ENCODE assay signal across 10 mouse cellular contexts in the genomic region with DNA sequence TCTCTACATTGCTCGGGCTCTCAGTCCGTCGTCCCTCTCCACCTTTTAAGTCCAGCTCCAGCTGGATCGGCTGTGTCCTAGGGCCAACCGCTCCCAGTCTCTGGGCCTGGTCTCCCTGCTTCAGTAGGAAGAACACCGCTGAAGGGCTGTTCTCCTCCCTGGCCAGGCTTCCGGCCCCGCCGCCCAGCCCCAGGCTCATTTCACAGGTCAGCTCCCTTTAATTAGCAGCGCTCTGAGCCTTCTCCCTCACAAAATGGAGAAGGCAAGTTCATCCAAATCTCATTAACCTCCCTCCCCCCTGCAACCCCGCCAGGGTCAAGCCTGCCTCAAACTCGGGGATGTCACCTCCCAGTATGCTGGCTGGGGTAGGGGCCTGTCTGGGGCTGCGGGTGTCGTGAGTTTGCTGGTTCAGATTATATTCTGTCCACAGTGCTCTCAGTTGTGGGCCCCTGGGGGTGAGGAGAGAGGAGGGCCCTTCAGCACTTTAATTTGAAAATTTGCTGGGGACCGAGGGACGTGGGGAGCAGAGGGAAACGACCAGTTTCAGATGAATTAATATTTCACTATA. TPM values are rescaled to one million over a fixed set of nuclear protein-coding genes. Genes with fewer than 3 reads are reported as not detected.
DNase-seq lines count a peak whose midpoint lies in the region; ATAC-seq lines count a peak whose summit lies in the region.
"Had no signal": no experiment of that assay in that cellular context is flagged by ENCODE, and none has a peak within 500 bp of the region (broad histone marks: within the 10 kb centered on the region; RNA-seq: fewer than 3 reads in every experiment).

No protein-coding gene starts in this region.

- intact Hi-C loops in heart, postnatal 25 days (cut with DNase I), result no loop called here

- H3K9me3 ChIP-seq in heart, embryonic 12.5 days (replicated peaks), result no peaks in the 10 kb centered on the region

- H3K4me1 ChIP-seq in heart, embryonic 12.5 days (replicated peaks), result peaks cover 10% of the 10 kb centered on the region; the same call in 1 of the 2 replicates

- no peak overlapping the region for H3K27ac ChIP-seq in heart, embryonic 12.5 days (ENCODE audit: poor library complexity, severe bottlenecking)
- H3K27ac ChIP-seq: gastrocnemius, adult 2 months had no signal

- no peak for DNase-seq in heart, postnatal 25 days (ENCODE audit: low spot score)
- DNase-seq in Muller cell, postnatal 12 days (ENCODE audit: inconsistent ontology term), result peak; percentile 45
- DNase-seq in forelimb bud, embryonic 11.5 days (ENCODE audit: low read depth, low spot score), result peak; percentile 43
- DNase-seq in kidney, postnatal 4 days, result peak; percentile 58 to 77
- DNase-seq in right cerebral cortex, postnatal 4 days, result no peak
- no peak for DNase-seq in thymus, adult 18-20 months
- DNase-seq in heart, adult 8-10 months (ENCODE audit: low spot score), result no peak
- DNase-seq: adrenal gland, postnatal 14 days; gastrocnemius, adult 2 months had no signal

- no peak for ATAC-seq in heart, embryonic 12.5 days (ENCODE audit: insufficient number of reproducible peaks, low FRiP score)

- no peak overlapping the region for H3K4me3 ChIP-seq in heart, embryonic 12.5 days
- H3K4me3 ChIP-seq: gastrocnemius, adult 2 months had no signal

- peak overlapping the region; percentile 9; the same call in 1 of the 2 replicates for H3K4me2 ChIP-seq in heart, embryonic 12.5 days

- H3K36me3 ChIP-seq in heart, embryonic 12.5 days, result no peaks in the 10 kb centered on the region

- H3K9ac ChIP-seq in heart, embryonic 12.5 days, result no peak overlapping the region

- peaks cover 48% of the 10 kb centered on the region for H3K27me3 ChIP-seq in heart, embryonic 12.5 days (replicated peaks)

- WGBS in heart, embryonic 12.5 days, result 17% methylated on average over 17 of the region's 17 CpGs

RNA-seq across cellular contexts. Expression of gene Ctnnbl1, which starts 44.8 kb away (rescaled TPM):
- polyA plus RNA-seq in heart, embryonic 12.5 days (2016; fragmentation: Nextera tagmentation; extraction: Ambion mirVana), result 33.0 and 34.4 TPM in 2 replicates
- 1 to 10 TPM; 9.1 to 9.4 TPM for total RNA-seq in heart, postnatal 25 days (2021)
- total RNA-seq in heart, adult 8-10 months (2022), result 10 to 100 TPM in 2 of 4 experiments, 1 to 10 TPM in 2; 8.9 to 14.3 (median 10.1) TPM

Comparison
In these comparisons a context has a peak if more than half of its experiments do, and no peak if none do; other contexts are left out.
1. DNase-seq: peak in Muller cell, postnatal 12 days (single experiment), forelimb bud, embryonic 11.5 days (single experiment) and kidney, postnatal 4 days (2 of 2); none in heart, postnatal 25 days (single experiment), right cerebral cortex, postnatal 4 days (single experiment), thymus, adult 18-20 months (0 of 2) and heart, adult 8-10 months (single experiment).